10 mouse cellular contexts compared by ENCODE assay signal in the genomic region with DNA sequence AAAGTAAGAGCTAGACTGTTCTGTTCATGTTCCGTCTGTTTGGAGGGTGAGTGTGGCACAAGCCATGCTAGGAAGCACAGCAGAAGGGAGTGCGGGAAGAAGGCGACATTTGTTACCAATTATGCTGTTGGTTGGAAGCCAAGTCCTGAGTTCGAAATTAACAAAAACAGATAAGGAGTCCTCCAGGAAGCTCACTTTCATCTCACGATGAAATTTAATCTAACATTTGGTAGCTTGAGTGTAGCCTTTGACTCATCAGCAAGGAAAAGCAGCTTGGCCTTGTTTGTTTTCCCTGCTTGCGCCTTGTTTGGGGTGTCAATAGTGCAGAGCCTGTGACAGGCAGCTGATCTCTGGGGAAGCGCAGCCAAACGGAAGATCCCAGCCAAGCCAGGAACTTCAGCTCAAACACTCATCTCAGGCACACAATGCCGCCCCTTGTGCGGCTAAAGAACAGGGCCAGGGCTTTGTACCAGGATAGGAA. TPM values are rescaled to one million over a fixed set of nuclear protein-coding genes. Genes with fewer than 3 reads are reported as not detected.
DNase-seq lines count a peak whose midpoint lies in the region; ATAC-seq and TF ChIP-seq lines count a peak whose summit lies in the region.
"Had no signal": no experiment of that assay in that cellular context is flagged by ENCODE, and none has a peak within 500 bp of the region (broad histone marks: within the 10 kb centered on the region; RNA-seq: fewer than 3 reads in every experiment).

No protein-coding gene starts in this region.

- H3K27ac ChIP-seq in midbrain, embryonic 11.5 days (ENCODE audit: low read depth, low read length), result no peak overlapping the region
- H3K27ac ChIP-seq in midbrain, embryonic 10.5 days (replicated peaks), result no peak overlapping the region
- H3K27ac ChIP-seq in forebrain, postnatal 0 days (ENCODE audit: low read depth, low read length), result no peak overlapping the region
- no peak overlapping the region for H3K27ac ChIP-seq in midbrain, postnatal 0 days (ENCODE audit: low read depth, low read length)
- H3K27ac ChIP-seq in liver, embryonic 12.5 days, result no peak overlapping the region
- H3K27ac ChIP-seq: lung, embryonic 15.5 days had no signal

- no peaks in the 10 kb centered on the region for H3K27me3 ChIP-seq in midbrain, embryonic 11.5 days (ENCODE audit: control insufficient read depth, insufficient read depth, low read length)
- no peaks in the 10 kb centered on the region for H3K27me3 ChIP-seq in midbrain, embryonic 10.5 days (ENCODE audit: low read depth, poor library complexity, severe bottlenecking)
- H3K27me3 ChIP-seq in forebrain, postnatal 0 days (ENCODE audit: insufficient read depth, low read length), result no peaks in the 10 kb centered on the region
- H3K27me3 ChIP-seq in midbrain, postnatal 0 days (ENCODE audit: insufficient read depth, low read length), result no peaks in the 10 kb centered on the region
- no peaks in the 10 kb centered on the region for H3K27me3 ChIP-seq in liver, embryonic 12.5 days (replicated peaks)
- H3K27me3 ChIP-seq: lung, embryonic 15.5 days had no signal

- peak; percentile 50; the same call in 1 of the 2 replicates for ATAC-seq in midbrain, embryonic 11.5 days (ENCODE audit: low FRiP score)
- ATAC-seq in forebrain, postnatal 0 days, result peak; percentile 81
- ATAC-seq in midbrain, postnatal 0 days (ENCODE audit: low FRiP score), result peak; percentile 73; the same call in 1 of the 2 replicates
- ATAC-seq in liver, embryonic 12.5 days, result no peak

- H3K9me3 ChIP-seq in midbrain, embryonic 11.5 days (ENCODE audit: control insufficient read depth, low read length), result no peaks in the 10 kb centered on the region
- H3K9me3 ChIP-seq in midbrain, embryonic 10.5 days (replicated peaks), result no peaks in the 10 kb centered on the region
- no peaks in the 10 kb centered on the region for H3K9me3 ChIP-seq in forebrain, postnatal 0 days (ENCODE audit: low read length)
- H3K9me3 ChIP-seq in midbrain, postnatal 0 days (ENCODE audit: low read length), result no peaks in the 10 kb centered on the region
- H3K9me3 ChIP-seq in liver, embryonic 12.5 days (replicated peaks), result no peaks in the 10 kb centered on the region
- H3K9me3 ChIP-seq: G1E; lung, embryonic 15.5 days had no signal

- no peak for TF ChIP-seq CTCF in forebrain, postnatal 0 days (IDR thresholded peaks at IDR 0.05; ENCODE audit: low read depth)
- TF ChIP-seq CTCF in midbrain, postnatal 0 days (IDR thresholded peaks at IDR 0.05), result no peak

- DNase-seq in midbrain, embryonic 11.5 days (ENCODE audit: low spot score, missing footprints), result peak; percentile 79
- DNase-seq in midbrain, embryonic 10.5 days (ENCODE audit: low spot score), result no peak
- DNase-seq in forebrain, postnatal 0 days, result peak; percentile 71
- peak; percentile 67 to 83 for DNase-seq in layer of hippocampus, postnatal 14 days (ENCODE audit: low spot score in 2 of 2)
- peak; percentile 63 for DNase-seq in midbrain, postnatal 0 days (ENCODE audit: low spot score)
- no peak for DNase-seq in spleen, postnatal 36 days (ENCODE audit: low spot score in 2 of 2)
- no peak for DNase-seq in gastrocnemius, postnatal 25 days

- no peak overlapping the region for H3K9ac ChIP-seq in midbrain, embryonic 11.5 days (ENCODE audit: low read length)
- no peak overlapping the region for H3K9ac ChIP-seq in forebrain, postnatal 0 days
- H3K9ac ChIP-seq in midbrain, postnatal 0 days (replicated peaks; ENCODE audit: low read length, poor library complexity, severe bottlenecking), result no peak overlapping the region
- no peak overlapping the region for H3K9ac ChIP-seq in liver, embryonic 12.5 days
- H3K9ac ChIP-seq: lung, embryonic 15.5 days had no signal

- H3K4me3 ChIP-seq in midbrain, embryonic 11.5 days (ENCODE audit: low read depth, low read length), result no peak overlapping the region
- H3K4me3 ChIP-seq in midbrain, embryonic 10.5 days, result no peak overlapping the region
- H3K4me3 ChIP-seq in forebrain, postnatal 0 days (ENCODE audit: low read depth, low read length), result no peak overlapping the region
- no peak overlapping the region for H3K4me3 ChIP-seq in midbrain, postnatal 0 days (ENCODE audit: low read depth, low read length)
- H3K4me3 ChIP-seq in liver, embryonic 12.5 days, result no peak overlapping the region
- H3K4me3 ChIP-seq: lung, embryonic 15.5 days had no signal

- no peaks in the 10 kb centered on the region for H3K4me1 ChIP-seq in midbrain, embryonic 11.5 days (ENCODE audit: control insufficient read depth, insufficient read depth, low read length)
- H3K4me1 ChIP-seq in midbrain, embryonic 10.5 days, result no peaks in the 10 kb centered on the region
- H3K4me1 ChIP-seq in forebrain, postnatal 0 days (ENCODE audit: insufficient read depth), result no peaks in the 10 kb centered on the region; the same call in 1 of the 2 replicates
- H3K4me1 ChIP-seq in midbrain, postnatal 0 days (ENCODE audit: insufficient read depth, low read length), result no peaks in the 10 kb centered on the region
- H3K4me1 ChIP-seq in liver, embryonic 12.5 days, result no peaks in the 10 kb centered on the region
- H3K4me1 ChIP-seq: lung, embryonic 15.5 days had no signal

- no peaks in the 10 kb centered on the region for H3K36me3 ChIP-seq in midbrain, embryonic 11.5 days (ENCODE audit: control insufficient read depth, insufficient read depth, low read length)
- H3K36me3 ChIP-seq in midbrain, embryonic 10.5 days, result no peaks in the 10 kb centered on the region
- H3K36me3 ChIP-seq in forebrain, postnatal 0 days (ENCODE audit: insufficient read depth), result no peaks in the 10 kb centered on the region
- H3K36me3 ChIP-seq in midbrain, postnatal 0 days (ENCODE audit: insufficient read depth, low read length), result no peaks in the 10 kb centered on the region
- no peaks in the 10 kb centered on the region for H3K36me3 ChIP-seq in liver, embryonic 12.5 days
- H3K36me3 ChIP-seq: G1E; lung, embryonic 15.5 days had no signal

- no peak overlapping the region for H3K4me2 ChIP-seq in midbrain, embryonic 11.5 days
- no peak overlapping the region for H3K4me2 ChIP-seq in forebrain, postnatal 0 days (ENCODE audit: low read depth)
- no peak overlapping the region for H3K4me2 ChIP-seq in midbrain, postnatal 0 days (ENCODE audit: low read depth, low read length, poor library complexity, severe bottlenecking)
- no peak overlapping the region for H3K4me2 ChIP-seq in liver, embryonic 12.5 days
- H3K4me2 ChIP-seq: lung, embryonic 15.5 days had no signal

- 62% methylated on average over 10 of the region's 10 CpGs for WGBS in midbrain, embryonic 11.5 days
- WGBS in midbrain, embryonic 10.5 days, result 66% methylated on average over 10 of the region's 10 CpGs
- 31% methylated on average over 10 of the region's 10 CpGs for WGBS in forebrain, postnatal 0 days
- 56% methylated on average over 10 of the region's 10 CpGs for WGBS in midbrain, postnatal 0 days
- WGBS in liver, embryonic 12.5 days (ENCODE audit: insufficient replicate concordance), result 60% methylated on average over 10 of the region's 10 CpGs

RNA-seq across cellular contexts. Expression of gene Phlpp1, which starts 16.4 kb away (rescaled TPM):
- polyA plus RNA-seq in midbrain, embryonic 11.5 days (2014; fragmentation: Nextera tagmentation; extraction: Ambion mirVana), result 6.2 and 6.8 TPM in 2 replicates
- polyA plus RNA-seq in midbrain, embryonic 10.5 days (2016; fragmentation: Nextera tagmentation; extraction: Ambion mirVana), result 4.8 and 5.0 TPM in 2 replicates
- total RNA-seq in forebrain, postnatal 0 days (2014; rRNA removed), result 23.5 and 32.5 TPM in 2 replicates
- 3.6 and 5.1 TPM in 2 replicates for polyA plus RNA-seq in forebrain, postnatal 0 days (2015; fragmentation: Nextera tagmentation; extraction: Ambion mirVana)
- total RNA-seq in layer of hippocampus, postnatal 14 days (2021), result 10 to 100 TPM; 65.9 to 67.9 TPM
- 34.0 and 39.6 TPM in 2 replicates for total RNA-seq in midbrain, postnatal 0 days (2014; rRNA removed)
- polyA plus RNA-seq in midbrain, postnatal 0 days (2015; fragmentation: Nextera tagmentation; extraction: Ambion mirVana), result 5.2 and 5.3 TPM in 2 replicates
- total RNA-seq in gastrocnemius, postnatal 25 days (2021), result 1 to 10 TPM; 5.4 to 5.7 TPM
- 1.5 and 2.0 TPM in 2 replicates for polyA plus RNA-seq in liver, embryonic 12.5 days (2016; fragmentation: Nextera tagmentation; extraction: Ambion mirVana)

Comparison
In these comparisons a context has a peak if more than half of its experiments do, and no peak if none do; other contexts are left out.
1. DNase-seq: peak in midbrain, embryonic 11.5 days (single experiment), forebrain, postnatal 0 days (single experiment), layer of hippocampus, postnatal 14 days (2 of 2) and midbrain, postnatal 0 days (single experiment); none in midbrain, embryonic 10.5 days (single experiment), spleen, postnatal 36 days (0 of 2) and gastrocnemius, postnatal 25 days (single experiment).